Mouse (Mus musculus) MEL (cell line): Measurements from ENCODE around the gene Olfr15. TPM values are rescaled to one million over a fixed set of nuclear protein-coding genes. Genes with fewer than 3 reads are reported as not detected.

ENCODE experiments used
- DNase-seq: peaks from one replicate; pipeline ENCODE4 v3.0.0; 2011; ENCODE audit warnings: low read depth, low spot score
- H3K27ac ChIP-seq: 2 replicates; pipeline ENCODE4 v1.5.1; 2012; ENCODE audit warnings: low read depth, mild to moderate bottlenecking, control low read depth, low read length, moderate library complexity; ENCODE audit not compliant: control insufficient read depth
- H3K27me3 ChIP-seq, 2 experiments: fragments of 150-350 bp in 1 of 2; sonication (generic) in 1 of 2; 2 replicates each; pipeline ENCODE4 v1.6.1; 2012; ENCODE audit warnings: low read length in 2 of 2, mild to moderate bottlenecking in 2 of 2, improper control_type of control experiment in 1 of 2, moderate library complexity in 1 of 2; ENCODE audit not compliant: insufficient read depth in 2 of 2, control insufficient read depth in 1 of 2
- H3K36me3 ChIP-seq, 2 experiments: 2 replicates each; pipeline ENCODE4 v1.6.1; 2012 to 2014; ENCODE audit warnings: low read length in 2 of 2, improper control_type of control experiment in 1 of 2, inconsistent platforms in 1 of 2, mild to moderate bottlenecking in 1 of 2; ENCODE audit not compliant: insufficient read depth in 2 of 2, control insufficient read depth in 1 of 2
- H3K4me1 ChIP-seq, 2 experiments: fragments of 150-350 bp in 1 of 2; sonication (generic) in 1 of 2; 2 replicates each; pipeline ENCODE4 v1.6.1; 2012; ENCODE audit warnings: low read length in 2 of 2, improper control_type of control experiment in 1 of 2, mild to moderate bottlenecking in 1 of 2; ENCODE audit not compliant: insufficient read depth in 2 of 2, control insufficient read depth in 1 of 2
- H3K4me3 ChIP-seq, 2 experiments: fragments of 150-350 bp in 1 of 2; sonication (generic) in 1 of 2; 2 replicates each; pipeline ENCODE4 v1.5.1; 2012; ENCODE audit warnings: low read depth in 2 of 2, low read length in 2 of 2, mild to moderate bottlenecking in 2 of 2, moderate library complexity in 2 of 2, control low read depth in 1 of 2, improper control_type of control experiment in 1 of 2; ENCODE audit not compliant: control insufficient read depth in 1 of 2, insufficient read depth in 1 of 2
- H3K79me2 ChIP-seq: 2 replicates; pipeline ENCODE4 v1.6.1; 2012; ENCODE audit warnings: mild to moderate bottlenecking, low read length, moderate library complexity; ENCODE audit not compliant: control insufficient read depth, poor library complexity, insufficient read depth
- H3K9ac ChIP-seq: 2 replicates; pipeline ENCODE4 v1.6.1; 2012; ENCODE audit warnings: low read depth, mild to moderate bottlenecking, control low read depth, low read length, moderate library complexity; ENCODE audit not compliant: control insufficient read depth, poor library complexity, severe bottlenecking
- H3K9me3 ChIP-seq: fragments of 150-350 bp; sonication (generic); replicated peaks from 2 replicates; pipeline ENCODE4 v1.6.1; 2012; ENCODE audit warnings: mild to moderate bottlenecking, low read length, improper control_type of control experiment, moderate library complexity; ENCODE audit not compliant: insufficient read depth
- CHD1 ChIP-seq: IDR thresholded peaks from 2 replicates; pipeline ENCODE4 v1.6.1; 2012; ENCODE audit warnings: low read depth, mild to moderate bottlenecking, inconsistent platforms, low read length, improper control_type of control experiment
- CHD2 ChIP-seq: IDR thresholded peaks from 2 replicates; pipeline ENCODE4 v1.6.1; 2011; ENCODE audit warnings: low read length, improper control_type of control experiment
- CTCF ChIP-seq, 3 experiments: IDR thresholded peaks in 2 of 3; conservative IDR thresholded peaks in 1 of 3; 2 replicates each; pipeline ENCODE4 v1.5.1; 2011 to 2012; ENCODE audit warnings: low read length in 3 of 3, low read depth in 2 of 3, mild to moderate bottlenecking in 2 of 3, improper control_type of control experiment in 1 of 3, inconsistent platforms in 1 of 3, mixed read lengths in 1 of 3, moderate library complexity in 1 of 3; ENCODE audit not compliant: control insufficient read depth in 1 of 3, insufficient read depth in 1 of 3, poor library complexity in 1 of 3, severe bottlenecking in 1 of 3
- EP300 ChIP-seq, 2 experiments: IDR thresholded peaks; 2 replicates each; pipeline ENCODE4 v1.6.1; 2011; ENCODE audit warnings: improper control_type of control experiment in 2 of 2, low read length in 2 of 2, low read depth in 1 of 2, mild to moderate bottlenecking in 1 of 2
- GATA1 ChIP-seq: IDR thresholded peaks from 2 replicates; pipeline ENCODE4 v1.6.1; 2011; ENCODE audit warnings: low read depth, low read length, improper control_type of control experiment
- HCFC1 ChIP-seq: IDR thresholded peaks from 2 replicates; pipeline ENCODE4 v1.6.1; 2012; ENCODE audit warnings: low read depth, mild to moderate bottlenecking, inconsistent platforms, low read length, improper control_type of control experiment, moderate library complexity
- KAT2A ChIP-seq: conservative IDR thresholded peaks from 2 replicates; pipeline ENCODE4 v1.6.1; 2012; ENCODE audit warnings: low read depth, low read length, improper control_type of control experiment, inconsistent platforms
- MYC ChIP-seq: IDR thresholded peaks from 2 replicates; pipeline ENCODE4 v1.6.1; 2011; ENCODE audit warnings: low read depth, mild to moderate bottlenecking, low read length, improper control_type of control experiment, moderate library complexity
- NRF1 ChIP-seq: IDR thresholded peaks from 2 replicates; pipeline ENCODE4 v1.6.1; 2014; ENCODE audit warnings: low read depth, mild to moderate bottlenecking, inconsistent platforms, low read length, improper control_type of control experiment, moderate library complexity; ENCODE audit not compliant: poor library complexity, insufficient read depth, severe bottlenecking
- POLR2AphosphoS2 ChIP-seq: IDR thresholded peaks from 2 replicates; pipeline ENCODE4 v1.6.1; 2011; ENCODE audit warnings: low read length, improper control_type of control experiment
- RAD21 ChIP-seq: IDR thresholded peaks from 2 replicates; pipeline ENCODE4 v1.6.1; 2011; ENCODE audit warnings: mild to moderate bottlenecking, low read depth, low read length, improper control_type of control experiment
- RCOR1 ChIP-seq: IDR thresholded peaks from 2 replicates; pipeline ENCODE4 v1.6.1; 2012; ENCODE audit warnings: low read depth, mild to moderate bottlenecking, inconsistent platforms, low read length, improper control_type of control experiment
- SIN3A ChIP-seq: IDR thresholded peaks from 2 replicates; pipeline ENCODE4 v1.6.1; 2012; ENCODE audit warnings: low read length, improper control_type of control experiment, inconsistent platforms
- SMC3 ChIP-seq: IDR thresholded peaks from 2 replicates; pipeline ENCODE4 v1.6.1; 2011; ENCODE audit warnings: low read depth, low read length, improper control_type of control experiment
- UBTF ChIP-seq: IDR thresholded peaks from 2 replicates; pipeline ENCODE4 v1.6.1; 2012; ENCODE audit warnings: low read depth, mild to moderate bottlenecking, inconsistent platforms, low read length, improper control_type of control experiment, moderate library complexity, borderline replicate concordance; ENCODE audit not compliant: insufficient read depth
- USF2 ChIP-seq, 2 experiments: IDR thresholded peaks; 2 replicates each; pipeline ENCODE4 v1.6.1; 2011 to 2012; ENCODE audit warnings: improper control_type of control experiment in 2 of 2, low read length in 2 of 2, borderline replicate concordance in 1 of 2, inconsistent platforms in 1 of 2, low read depth in 1 of 2, mild to moderate bottlenecking in 1 of 2; ENCODE audit not compliant: insufficient read depth in 1 of 2
- ZC3H11A ChIP-seq: IDR thresholded peaks from 2 replicates; pipeline ENCODE4 v1.6.1; 2012; ENCODE audit warnings: low read depth, mild to moderate bottlenecking, inconsistent platforms, low read length, improper control_type of control experiment
- ZKSCAN1 ChIP-seq: IDR thresholded peaks from 2 replicates; pipeline ENCODE4 v1.6.1; 2012; ENCODE audit warnings: low read depth, mild to moderate bottlenecking, inconsistent platforms, low read length, improper control_type of control experiment, moderate library complexity
- ZMIZ1 ChIP-seq: IDR thresholded peaks from 2 replicates; pipeline ENCODE4 v1.6.1; 2012; ENCODE audit warnings: low read depth, mild to moderate bottlenecking, inconsistent platforms, low read length, improper control_type of control experiment, moderate library complexity
- polyA plus RNA-seq, 2 experiments: library from polyadenylated mRNA; stranded (reverse) in 1 of 2; unstranded in 1 of 2; fragments of >175 nt in 1 of 2; fragments of >200 nt in 1 of 2; gene quantifications; 2 replicates each; pipeline versions ENCODE4 v1.2.1 to v1.2.4; 2012; ENCODE audit warnings: low replicate concordance in 2 of 2, low read depth in 1 of 2; ENCODE audit not compliant: insufficient read length in 2 of 2, insufficient read depth in 1 of 2, missing spikeins in 1 of 2
- total RNA-seq: library from RNA; depleted of rRNA; stranded (reverse); fragments of 300-350 nt; gene quantifications from 2 replicates; pipeline ENCODE4 v1.2.3, GENCODE M21; 2012

Olfr15 gene
- total and polyA plus RNA-seq, 3 experiments = not detected

DNA sequence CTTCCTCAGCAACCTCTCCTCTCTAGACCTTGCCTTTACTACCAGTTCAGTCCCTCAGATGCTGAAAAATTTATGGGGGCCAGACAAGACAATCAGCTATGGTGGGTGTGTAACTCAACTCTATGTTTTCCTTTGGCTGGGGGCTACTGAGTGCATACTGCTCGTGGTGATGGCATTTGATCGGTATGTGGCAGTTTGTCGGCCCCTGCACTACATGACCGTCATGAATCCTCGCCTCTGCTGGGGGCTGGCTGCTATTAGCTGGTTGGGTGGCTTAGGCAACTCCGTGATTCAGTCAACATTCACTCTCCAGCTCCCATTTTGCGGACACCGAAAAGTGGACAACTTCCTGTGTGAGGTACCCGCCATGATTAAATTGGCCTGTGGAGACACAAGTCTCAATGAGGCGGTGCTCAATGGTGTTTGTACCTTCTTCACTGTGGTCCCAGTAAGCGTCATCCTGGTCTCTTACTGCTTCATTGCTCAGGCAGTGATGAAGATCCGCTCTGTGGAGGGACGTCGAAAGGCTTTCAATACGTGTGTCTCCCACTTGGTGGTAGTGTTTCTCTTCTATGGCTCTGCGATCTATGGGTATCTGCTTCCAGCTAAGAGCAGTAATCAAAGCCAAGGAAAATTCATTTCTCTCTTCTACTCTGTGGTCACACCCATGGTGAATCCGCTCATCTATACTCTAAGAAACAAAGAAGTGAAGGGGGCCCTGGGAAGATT is 8.6 kb downstream of the Olfr15 start:
- no peak overlapping the region for H3K4me3 ChIP-seq
- H3K27ac ChIP-seq = no peak overlapping the region
- H3K27me3 ChIP-seq = no peaks in the 10 kb centered on the region
- peak in 1 of 3 experiments; percentile 5; a peak in 1 of 6 replicates for TF ChIP-seq CTCF (IDR thresholded peaks at IDR 0.05 in 2 of 3, conservative IDR thresholded peaks at IDR 0.05 in 1 of 3; ENCODE audit: control insufficient read depth in 1 of 3, insufficient read depth in 1 of 3, low read depth in 2 of 3, low read length in 3 of 3, poor library complexity in 1 of 3, severe bottlenecking in 1 of 3)
- TF ChIP-seq ZC3H11A = no peak
- peak; percentile 20 for TF ChIP-seq RAD21
- TF ChIP-seq ZMIZ1 = no peak
- no peak for TF ChIP-seq MYC
- TF ChIP-seq, all 39 proteins: peak for 2
- H3K9ac ChIP-seq = no peak overlapping the region
- H3K4me1 ChIP-seq = no peaks in the 10 kb centered on the region; a peak in 1 of 4 replicates
- H3K9me3 ChIP-seq = no peaks in the 10 kb centered on the region
- DNase-seq = no peak
- H3K79me2 ChIP-seq = no peaks in the 10 kb centered on the region
- no peaks in the 10 kb centered on the region for H3K36me3 ChIP-seq

DNA sequence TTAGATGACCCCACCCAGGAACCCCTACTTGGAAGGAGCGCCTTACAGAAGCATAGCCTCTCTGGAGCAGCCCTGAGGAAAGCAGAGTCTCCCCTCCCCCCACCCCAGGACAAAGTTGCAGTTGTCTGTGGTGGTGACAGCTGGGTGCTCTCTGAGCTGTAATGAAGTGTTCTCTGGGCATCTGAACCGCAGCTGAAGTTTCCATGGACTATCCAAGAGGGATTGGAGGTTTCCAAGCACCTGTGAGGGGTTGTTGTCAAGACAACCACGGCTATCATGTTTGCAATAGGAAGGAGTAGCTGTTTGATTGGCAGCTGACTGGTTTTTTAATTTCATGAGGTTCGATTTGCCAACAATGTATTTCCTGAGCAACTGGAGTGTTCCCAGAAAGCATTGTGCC is 12.3 kb downstream of the Olfr15 start:
- no peak overlapping the region for H3K9ac ChIP-seq
- no peaks in the 10 kb centered on the region for H3K9me3 ChIP-seq
- no peaks in the 10 kb centered on the region; a peak in 2 of 4 replicates for H3K4me1 ChIP-seq
- H3K27ac ChIP-seq = no peak overlapping the region
- H3K4me3 ChIP-seq = no peak overlapping the region
- DNase-seq = no peak
- no peaks in the 10 kb centered on the region; a peak in 1 of 4 replicates for H3K36me3 ChIP-seq
- no peaks in the 10 kb centered on the region for H3K27me3 ChIP-seq
- no peaks in the 10 kb centered on the region for H3K79me2 ChIP-seq
- TF ChIP-seq USF2 (IDR thresholded peaks at IDR 0.05; ENCODE audit: borderline replicate concordance in 1 of 2, insufficient read depth in 1 of 2, low read depth in 1 of 2, low read length in 2 of 2) = no peak
- no peak for TF ChIP-seq UBTF
- TF ChIP-seq RCOR1 = no peak
- TF ChIP-seq ZKSCAN1 = no peak
- no peak for TF ChIP-seq ZC3H11A
- TF ChIP-seq POLR2AphosphoS2 = no peak
- no peak for TF ChIP-seq ZMIZ1
- no peak for TF ChIP-seq GATA1
- TF ChIP-seq EP300 (IDR thresholded peaks at IDR 0.05; ENCODE audit: low read depth in 1 of 2, low read length in 2 of 2) = no peak
- no peak for TF ChIP-seq NRF1
- no peak for TF ChIP-seq KAT2A
- TF ChIP-seq SMC3 = no peak
- no peak for TF ChIP-seq HCFC1
- no peak for TF ChIP-seq CHD2
- no peak for TF ChIP-seq CHD1
- no peak for TF ChIP-seq SIN3A
